Mouse (Mus musculus) heart, adult 11 months (tissue): ENCODE results near the gene Metrnl.
A peak's percentile ranks its signal among the peaks of the same experiment; 100 is the strongest.

ENCODE experiments used
- DNase-seq: peaks from one replicate; pipeline ENCODE4 v3.0.0; 2022

Metrnl gene

GRCm38 (mm10) chr11:121740906-121741305 is 39.6 kb downstream of the Metrnl start:
- peak; percentile 96 for DNase-seq

GRCm38 (mm10) chr11:121741433-121741832 is 40.1 kb downstream of the Metrnl start:
- peak; percentile 98 for DNase-seq

- no peak for DNase-seq
Measured at GRCm38 (mm10) chr11:121743113-121743512, 41.8 kb downstream of the Metrnl start.

GRCm38 (mm10) chr11:121743915-121744628 is 42.7 kb downstream of the Metrnl start:
- peak; percentile 93 for DNase-seq

- peak; percentile 90 for DNase-seq
Measured at GRCm38 (mm10) chr11:121746941-121747494, 45.7 kb downstream of the Metrnl start.

- DNase-seq, result peak; percentile 69
Measured at GRCm38 (mm10) chr11:121748003-121748684, 46.8 kb downstream of the Metrnl start.
